Mouse (Mus musculus) myocyte (in vitro differentiated cells): Measurements from ENCODE around the gene Gm28635.

Experiments
- E2F4 ChIP-seq: IDR thresholded peaks from one replicate; pipeline ENCODE4 v1.6.1; 2011; ENCODE audit warnings: mild to moderate bottlenecking, control low read depth, moderate library complexity; ENCODE audit not compliant: insufficient read depth
- MAX ChIP-seq: IDR thresholded peaks from one replicate; pipeline ENCODE4 v1.6.1; 2011; ENCODE audit warnings: low read depth, mild to moderate bottlenecking, control low read depth
- MYOG ChIP-seq, 3 experiments: IDR thresholded peaks; one replicate each; pipeline ENCODE4 v1.6.1; 2011; ENCODE audit warnings: control low read depth in 2 of 3, low read depth in 2 of 3, mild to moderate bottlenecking in 2 of 3; ENCODE audit not compliant: insufficient read length in 2 of 3, control insufficient read depth in 1 of 3, insufficient read depth in 1 of 3
- POLR2A ChIP-seq: IDR thresholded peaks from one replicate; pipeline ENCODE4 v1.6.1; 2011; ENCODE audit warnings: low read depth, mild to moderate bottlenecking, control low read depth, moderate library complexity; ENCODE audit not compliant: insufficient read length
- POLR2AphosphoS2 ChIP-seq: IDR thresholded peaks from one replicate; pipeline ENCODE4 v1.6.1; 2011; ENCODE audit warnings: low read depth, control low read depth; ENCODE audit not compliant: insufficient read length
- SRF ChIP-seq: IDR thresholded peaks from one replicate; pipeline ENCODE4 v1.6.1; 2011; ENCODE audit warnings: low read depth; ENCODE audit not compliant: control insufficient read depth, insufficient read length
- TCF12 ChIP-seq: IDR thresholded peaks from one replicate; pipeline ENCODE4 v1.6.1; 2011; ENCODE audit warnings: mild to moderate bottlenecking, control low read depth; ENCODE audit not compliant: poor library complexity, insufficient read depth, severe bottlenecking

DNA sequence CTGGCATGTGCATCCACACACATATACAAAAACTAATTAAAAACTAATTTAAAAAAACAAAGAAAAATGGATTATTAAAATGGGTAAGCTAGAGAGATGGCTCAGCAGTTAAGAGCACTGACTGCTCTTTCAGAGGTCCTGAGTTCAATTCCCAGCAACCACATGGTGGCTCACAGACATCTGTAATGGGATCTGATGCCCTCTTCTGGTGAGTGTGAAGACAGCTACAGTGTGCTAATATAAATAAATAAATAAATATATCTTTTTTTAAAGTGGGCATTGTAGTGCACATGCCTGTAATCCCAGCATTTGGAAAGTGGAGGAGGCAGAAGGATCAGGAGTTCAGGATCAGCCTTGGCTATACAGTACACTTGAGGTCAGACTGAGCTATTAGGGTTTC, 24.5 kb downstream of the Gm28635 start:
- TF ChIP-seq POLR2A = no peak
- no peak for TF ChIP-seq TCF12
- no peak for TF ChIP-seq MYOG (IDR thresholded peaks at IDR 0.05; ENCODE audit: control insufficient read depth in 1 of 3, insufficient read depth in 1 of 3, insufficient read length in 2 of 3, low read depth in 2 of 3)
- TF ChIP-seq MAX = no peak
- TF ChIP-seq SRF = no peak
- TF ChIP-seq POLR2AphosphoS2 = no peak
- no peak for TF ChIP-seq E2F4
